Mouse (Mus musculus): ENCODE measurements around the gene Gbp3. TPM values are rescaled to one million over a fixed set of nuclear protein-coding genes. Genes with fewer than 3 reads are reported as not detected.

Gene Gbp3
- total RNA-seq, 2 experiments from 2014 or later = 4.0 to 4.5 TPM

DNA sequence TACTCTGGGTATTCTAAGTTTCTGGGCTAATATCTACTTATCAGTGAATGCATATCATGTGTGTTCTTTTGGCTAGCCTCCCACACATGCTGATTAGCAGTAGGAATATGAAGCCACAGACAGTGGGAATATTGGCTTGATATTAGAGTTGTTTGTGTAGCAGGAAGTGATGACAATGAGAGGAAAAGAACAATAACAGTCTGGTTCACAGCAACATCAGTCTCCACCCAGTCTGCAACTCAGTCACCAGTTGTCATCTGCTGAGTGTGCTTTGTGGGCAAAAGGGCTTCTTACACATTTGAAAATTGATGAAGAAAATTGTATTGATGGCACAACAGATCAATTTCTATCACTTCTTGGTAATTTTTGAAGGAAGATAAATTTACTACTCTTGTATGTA is 27.6 kb downstream of the Gbp3 start:
- DNase-seq (ENCODE audit: low spot score in 2 of 2) = no peak

DNA sequence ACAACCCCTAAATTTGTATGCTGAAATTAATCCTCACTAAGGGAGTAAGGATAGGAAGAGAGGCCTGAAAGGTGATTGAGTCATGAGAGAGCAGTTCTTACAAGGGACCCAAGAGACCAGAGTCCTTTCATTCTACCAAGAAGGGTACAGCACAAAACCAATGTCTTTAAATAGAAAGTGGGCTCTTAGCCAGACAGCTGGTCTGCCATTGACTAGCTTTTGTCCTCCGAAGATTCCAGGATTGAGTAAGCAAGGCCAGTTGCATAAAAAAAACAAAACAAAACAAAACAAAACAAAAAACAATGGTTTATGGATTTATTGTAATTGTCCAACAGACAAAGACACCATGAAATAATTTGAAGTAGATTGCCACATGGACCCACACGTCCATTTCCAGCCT is 29.1 kb downstream of the Gbp3 start:
- no peak for DNase-seq (ENCODE audit: low spot score in 2 of 2)

DNA sequence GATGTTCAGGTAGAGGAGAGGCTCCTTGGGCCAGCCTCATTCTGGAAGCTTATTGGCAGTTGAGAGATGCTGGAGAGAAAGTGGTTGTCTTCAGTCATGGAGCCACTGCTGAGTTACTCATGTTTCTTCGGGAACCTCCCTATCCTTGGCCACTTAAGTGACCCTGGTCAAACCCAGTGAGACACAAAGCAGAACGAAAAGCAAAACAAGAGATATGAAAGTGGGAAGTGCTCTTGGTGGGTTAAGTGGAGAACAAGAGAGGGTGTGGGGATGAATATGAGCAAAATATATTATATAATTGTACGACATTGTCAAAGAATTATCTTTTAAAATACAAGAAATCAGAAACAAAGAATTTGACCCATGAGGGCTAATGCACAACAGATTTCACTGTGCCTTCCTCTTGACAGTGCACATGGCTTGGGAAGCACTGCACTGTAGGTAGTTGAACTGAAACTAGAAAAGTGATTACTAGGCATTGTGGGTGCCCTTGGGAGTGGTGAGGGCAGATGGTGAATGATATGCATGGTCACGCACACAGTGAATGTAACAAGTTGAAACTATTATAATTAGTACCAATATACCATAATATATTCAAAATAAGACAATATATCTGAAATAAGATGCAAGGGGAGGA is 30.7 kb downstream of the Gbp3 start:
- DNase-seq (ENCODE audit: low spot score in 2 of 2) = no peak

DNA sequence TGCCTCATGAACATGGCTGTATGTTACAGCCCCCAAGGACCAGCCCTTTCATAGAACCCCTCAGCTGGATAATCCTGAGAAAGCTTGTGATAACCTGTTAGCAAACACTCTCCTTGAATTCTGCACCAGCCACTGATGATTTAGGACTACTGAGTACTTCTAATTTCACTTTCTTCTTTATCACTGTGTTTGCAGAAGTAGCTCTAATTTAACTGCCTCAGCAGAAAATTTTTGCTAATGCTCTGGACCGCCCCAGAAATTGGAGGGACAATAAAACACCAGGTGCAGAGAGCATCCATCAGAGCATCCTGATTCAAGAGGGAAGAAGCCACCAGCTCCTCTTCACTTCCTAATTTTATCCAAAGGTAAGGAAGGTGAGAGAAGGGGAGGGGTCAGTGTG is 34.7 kb downstream of the Gbp3 start, which contains the start of gene Gbp2b:
Gene Gbp2b (plus strand): TSS at position 301 of the 400 bp plus-strand sequence.
- no peak for DNase-seq (ENCODE audit: low spot score in 2 of 2)

DNA sequence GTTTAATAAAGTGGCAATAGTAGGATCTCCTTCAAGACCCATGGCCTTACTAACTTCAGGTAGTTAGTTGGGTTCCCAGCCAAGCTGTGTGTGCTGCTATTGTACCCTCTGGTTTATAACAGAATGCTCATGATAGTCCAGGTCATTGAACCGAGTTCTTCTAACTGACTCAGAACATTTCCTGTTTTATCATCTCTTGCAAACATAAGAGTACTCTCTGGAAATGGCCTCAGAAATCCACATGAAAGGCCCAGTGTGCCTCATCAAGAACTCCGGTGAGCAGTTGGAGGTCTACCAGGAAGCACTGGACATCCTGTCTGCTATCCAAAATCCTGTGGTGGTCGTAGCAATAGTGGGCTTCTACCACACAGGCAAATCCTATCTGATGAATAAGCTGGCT is 38.1 kb downstream of the Gbp3 start:
- DNase-seq (ENCODE audit: low spot score in 2 of 2) = no peak

DNA sequence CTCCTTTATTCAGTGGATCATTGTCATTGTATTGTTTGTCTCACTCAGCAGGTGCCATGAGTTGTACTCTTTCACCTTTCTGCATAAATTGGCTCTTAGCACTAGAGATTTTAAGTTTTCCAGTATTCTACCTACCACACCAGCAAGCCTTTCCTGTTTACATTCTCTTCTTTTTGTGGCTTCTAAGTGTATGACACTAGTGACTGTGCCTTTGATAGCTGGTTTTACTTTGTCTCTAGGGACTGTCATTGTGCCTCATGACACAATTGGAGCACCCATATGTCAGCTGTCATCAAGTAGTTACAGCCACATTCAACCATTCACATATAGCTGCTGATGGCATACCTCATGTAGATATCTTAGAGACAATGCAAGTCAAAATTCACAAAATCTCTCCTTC is 41.8 kb downstream of the Gbp3 start:
- no peak for DNase-seq (ENCODE audit: low spot score in 2 of 2)

DNA sequence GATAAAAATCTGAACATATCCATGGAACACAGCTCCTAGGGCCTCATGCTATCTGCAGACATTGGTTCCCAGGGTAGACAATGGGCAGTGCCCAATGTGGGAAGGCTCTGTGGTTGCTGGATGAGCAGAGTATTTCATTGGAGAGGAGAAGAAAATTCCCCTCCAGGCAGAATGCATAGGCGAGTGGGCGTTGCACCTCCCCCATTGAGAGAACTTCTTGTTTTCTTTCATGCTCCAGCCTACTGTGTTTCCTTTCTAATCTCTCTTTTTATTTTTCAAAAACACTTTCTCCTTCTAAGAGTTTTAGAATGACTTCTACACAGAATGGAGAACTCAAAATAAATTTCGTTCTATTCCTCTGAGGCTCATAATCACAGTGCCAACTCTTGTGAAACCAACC is 58.8 kb downstream of the Gbp3 start:
- DNase-seq (ENCODE audit: low spot score in 2 of 2) = peak in 1 of 2 experiments; percentile 15

DNA sequence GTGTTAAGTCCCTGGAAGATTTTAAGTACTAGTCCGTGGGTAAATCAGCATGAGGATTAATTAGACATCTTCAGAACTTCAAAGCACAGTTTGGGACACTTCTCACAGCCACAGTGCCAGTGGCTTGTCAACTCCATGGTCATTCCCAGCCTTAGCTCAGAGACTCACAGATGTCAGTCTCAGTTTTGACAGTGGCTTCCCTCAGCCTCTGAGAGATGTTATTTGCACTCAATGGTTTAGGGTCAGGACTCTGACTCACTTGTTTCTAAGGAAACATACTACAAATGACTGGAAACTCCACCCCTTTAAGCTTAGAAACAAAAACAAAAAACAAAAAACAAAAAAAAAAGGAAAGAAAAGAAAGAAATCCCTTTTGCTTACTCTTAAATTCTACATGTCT is 59.8 kb downstream of the Gbp3 start:
- DNase-seq (ENCODE audit: low spot score in 2 of 2) = no peak

DNA sequence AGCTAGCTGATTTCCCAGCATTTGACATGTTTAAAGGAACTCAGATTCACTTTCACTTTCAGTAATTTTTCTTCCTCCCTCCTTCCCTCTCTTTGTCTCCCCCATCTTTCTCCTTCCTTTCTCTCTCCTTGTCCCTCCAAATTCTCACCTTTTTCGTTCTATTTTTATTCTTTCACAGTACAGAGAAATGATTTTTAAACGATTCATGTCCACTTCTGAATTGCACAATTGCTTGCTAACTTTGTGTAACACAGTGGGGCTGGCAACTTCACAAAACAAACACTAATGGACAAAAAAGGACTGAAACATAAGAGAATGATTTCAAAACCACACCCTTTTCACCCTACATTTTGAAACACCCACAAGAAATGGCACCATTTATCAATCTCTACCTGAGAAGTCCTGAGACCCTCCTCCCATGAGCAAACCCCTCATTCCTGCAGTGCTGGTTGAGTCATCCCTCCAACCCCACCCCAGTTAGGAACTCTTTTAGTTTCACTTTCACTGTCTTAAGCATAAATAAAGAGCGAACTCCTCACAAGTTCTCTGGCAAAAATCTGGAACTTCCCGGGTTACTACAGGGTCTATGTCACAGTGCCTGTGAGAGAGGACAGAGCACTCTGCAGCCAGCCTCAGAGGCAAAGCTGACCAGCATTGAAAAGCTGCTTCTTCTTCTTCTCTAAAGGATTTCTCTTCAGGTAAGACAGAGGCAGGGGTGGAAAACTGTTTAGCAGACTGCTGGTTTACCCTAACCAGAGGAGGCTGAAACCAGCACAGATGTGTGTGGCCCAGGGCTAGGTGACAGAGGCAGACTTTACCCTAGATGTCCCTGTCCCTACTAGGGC is 60.5 kb downstream of the Gbp3 start, which contains the start of gene Gbp2:
Gene Gbp2 (plus strand): TSS at position 492 of the 845 bp plus-strand sequence.
- no peak for DNase-seq (ENCODE audit: low spot score in 2 of 2)

DNA sequence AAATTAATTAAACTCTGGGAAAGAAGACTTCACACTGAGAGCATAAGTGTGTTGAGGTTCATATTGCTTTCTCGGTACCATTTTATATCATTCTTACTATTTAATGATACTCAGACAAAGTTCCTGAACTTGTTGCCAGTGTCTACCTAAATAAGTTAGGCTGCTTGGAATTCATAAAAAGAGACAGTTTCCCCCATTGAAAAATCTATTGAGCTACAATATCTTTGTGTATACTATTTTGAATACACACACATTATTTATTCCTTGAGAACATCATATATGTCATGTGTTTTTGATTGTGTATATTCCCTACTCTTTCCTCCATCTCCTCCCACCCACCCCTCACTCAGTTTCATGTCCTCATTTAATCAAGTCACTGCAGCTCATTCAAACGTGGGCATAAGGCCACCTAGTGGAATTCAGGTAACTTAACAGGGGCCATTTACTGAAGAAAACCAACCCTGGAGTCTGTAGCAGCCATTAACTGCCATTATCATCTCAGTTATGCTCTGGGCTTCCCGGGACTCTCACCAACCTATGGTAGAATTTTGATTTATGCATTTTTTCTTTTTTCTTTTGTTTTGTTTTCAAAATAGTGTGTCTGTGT is 61.2 kb downstream of the Gbp3 start:
- no peak for DNase-seq (ENCODE audit: low spot score in 2 of 2)

Other genes with a start within 250 kb of the Gbp3 start
- gene Pdlim5, start 164.3 kb upstream of the Gbp3 start, total RNA-seq (2021) = 10 to 100 TPM; 18.3 to 24.5 TPM
- 1 to 10 TPM; 1.8 to 3.4 TPM for gene Gbp5, start 66.0 kb upstream of the Gbp3 start, total RNA-seq (2021)
- gene Gbp7, start 29.7 kb upstream of the Gbp3 start, total RNA-seq (2021) = 1 to 10 TPM; 2.8 to 4.2 TPM
- not detected for gene Gbp2b, start 34.8 kb downstream of the Gbp3 start, total RNA-seq (2021)
- 1 to 10 TPM; 2.2 to 2.7 TPM for gene Gbp2, start 60.6 kb downstream of the Gbp3 start, total RNA-seq (2021)
- gene Kyat3, start 141.0 kb downstream of the Gbp3 start, total RNA-seq (2021) = 1 to 10 TPM; 5.9 to 6.6 TPM
- 10 to 100 TPM; 41.2 to 42.4 TPM for gene Gtf2b, start 205.0 kb downstream of the Gbp3 start, total RNA-seq (2021)